Mouse (Mus musculus) heart, postnatal 4 days (tissue): ENCODE results near the gene Lrrc25. TPM values are rescaled to one million over a fixed set of nuclear protein-coding genes. Genes with fewer than 3 reads are reported as not detected.

ENCODE experiments used
- DNase-seq: peaks from one replicate; pipeline ENCODE4 v3.0.0; 2021
- total RNA-seq, 2 experiments: library from RNA; stranded (reverse); gene quantifications; 2 replicates each; pipeline ENCODE4 v1.2.3; 2021

The Lrrc25 gene
- total RNA-seq, 2 experiments from 2014 or later, result 1.1 to 1.5 TPM

DNA sequence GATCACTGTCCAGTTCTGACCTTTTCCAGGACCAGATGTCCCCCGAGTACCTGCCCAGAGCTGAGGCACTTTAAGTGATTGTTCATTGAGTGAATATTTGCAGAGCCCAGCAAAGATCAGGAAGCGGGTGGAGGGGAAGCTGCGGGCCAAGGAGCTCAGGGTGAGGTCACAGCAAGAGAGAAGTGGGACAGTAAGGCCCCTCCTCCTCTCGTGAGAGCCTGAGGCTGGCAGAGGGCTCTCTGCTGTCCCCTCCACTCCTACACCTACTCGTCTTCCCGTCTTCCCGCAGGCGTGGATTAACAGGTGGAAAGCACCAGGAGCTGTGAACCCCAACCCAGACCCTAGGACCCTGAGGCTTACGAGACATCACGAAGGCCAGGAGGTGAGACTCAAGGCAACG, 690 bp downstream of the Lrrc25 start:
- DNase-seq, result no peak

DNA sequence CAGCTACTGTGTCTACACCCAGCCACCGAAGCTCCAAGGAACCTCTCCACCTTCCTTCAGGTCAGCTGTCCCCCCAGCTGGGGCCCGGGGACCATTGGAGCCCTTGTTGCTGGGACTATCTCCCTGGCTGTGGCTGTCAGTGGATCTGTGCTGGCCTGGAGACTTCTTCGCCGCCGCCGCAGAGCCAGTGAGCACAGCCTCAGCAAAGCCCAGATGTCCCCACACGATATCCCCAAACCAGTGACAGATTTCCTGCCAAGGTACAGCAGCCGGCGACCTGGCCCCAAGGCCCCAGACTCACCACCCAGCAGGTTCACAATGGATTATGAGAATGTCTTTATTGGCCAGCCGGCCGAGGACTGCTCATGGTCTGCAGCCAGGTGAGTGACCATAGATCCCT, 2.0 kb downstream of the Lrrc25 start:
- no peak for DNase-seq

DNA sequence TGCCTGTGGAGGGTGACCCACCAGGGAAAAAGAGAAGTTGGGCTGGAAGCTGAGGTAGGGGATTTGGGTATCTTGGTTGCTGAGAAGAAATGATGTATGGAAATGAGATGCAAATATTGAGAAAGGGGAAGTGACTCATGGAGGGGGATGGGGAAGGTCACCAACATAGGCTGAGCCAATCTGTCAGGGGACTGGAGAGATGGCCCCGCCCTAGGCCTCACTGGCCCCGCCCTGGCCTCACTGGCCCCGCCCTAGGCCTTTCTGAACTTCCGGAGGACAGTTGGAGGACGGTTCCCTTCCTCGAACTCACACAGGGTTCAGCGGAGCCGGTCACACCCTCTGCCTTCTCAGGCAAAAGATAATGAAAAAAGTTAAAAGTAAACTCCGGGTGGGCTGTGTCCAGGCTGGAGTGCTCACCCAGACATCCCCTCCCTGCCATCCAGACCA, 3.0 kb downstream of the Lrrc25 start:
- peak; percentile 54 for DNase-seq

DNA sequence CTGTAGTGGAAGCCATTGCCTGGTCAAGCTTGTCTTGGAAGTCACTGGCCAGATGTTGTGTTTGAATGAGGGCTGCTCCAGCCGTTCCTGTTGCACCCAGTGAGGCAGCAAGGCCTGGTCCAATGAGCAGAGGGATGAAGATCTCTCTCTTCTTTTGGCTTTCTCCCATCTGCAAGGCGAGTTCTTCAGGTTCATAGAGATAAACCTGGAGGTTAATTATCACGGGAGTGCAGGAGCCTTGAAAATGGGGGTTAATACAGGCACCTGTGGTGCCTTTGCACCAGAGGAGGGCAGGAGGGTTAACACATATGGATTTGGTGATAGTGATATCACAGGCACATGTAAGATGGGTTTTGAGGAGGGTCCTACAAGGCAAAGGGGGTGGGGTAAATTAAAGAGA, 6.3 kb downstream of the Lrrc25 start:
- no peak for DNase-seq

DNA sequence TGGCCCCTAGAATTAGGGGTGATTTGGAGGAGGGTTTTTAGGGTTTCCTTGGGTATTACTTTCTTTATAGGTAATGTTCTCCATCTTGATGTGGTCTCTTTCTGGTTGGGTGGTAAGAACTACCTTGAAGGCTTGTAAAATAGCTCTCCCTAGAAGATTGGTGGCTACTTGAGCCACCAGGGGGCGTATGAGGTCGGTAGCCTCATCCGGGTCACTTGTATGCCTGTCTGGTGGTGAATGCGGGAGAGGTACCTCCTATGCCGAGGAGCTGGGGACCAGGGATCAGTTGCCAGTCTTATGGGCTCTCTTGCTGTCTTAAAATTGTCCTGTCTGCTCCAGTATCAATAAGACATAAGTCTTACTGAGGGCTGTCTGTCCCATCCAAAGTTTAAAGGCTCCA, 9.1 kb downstream of the Lrrc25 start:
- DNase-seq, result peak; percentile 75

DNA sequence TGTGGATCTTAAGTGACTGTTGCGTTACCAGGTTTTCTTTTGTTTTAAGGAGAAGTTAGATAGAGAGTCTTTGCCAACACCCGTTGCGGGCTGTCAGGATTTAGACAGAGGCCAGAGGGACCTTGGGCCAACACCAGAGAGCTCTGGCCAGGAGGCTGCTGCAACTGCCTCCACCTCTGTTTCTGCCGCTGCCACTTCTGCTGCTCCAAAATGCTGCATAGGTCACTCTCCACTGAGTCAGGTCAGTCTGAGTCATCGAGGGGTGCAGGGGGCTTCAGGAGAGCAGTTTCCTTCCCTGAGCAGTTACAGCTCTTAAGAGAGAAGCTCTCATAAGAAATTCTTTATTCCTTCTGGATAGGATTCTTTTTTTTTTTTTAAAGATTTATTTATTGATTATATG, 11.1 kb downstream of the Lrrc25 start:
- no peak for DNase-seq

DNA sequence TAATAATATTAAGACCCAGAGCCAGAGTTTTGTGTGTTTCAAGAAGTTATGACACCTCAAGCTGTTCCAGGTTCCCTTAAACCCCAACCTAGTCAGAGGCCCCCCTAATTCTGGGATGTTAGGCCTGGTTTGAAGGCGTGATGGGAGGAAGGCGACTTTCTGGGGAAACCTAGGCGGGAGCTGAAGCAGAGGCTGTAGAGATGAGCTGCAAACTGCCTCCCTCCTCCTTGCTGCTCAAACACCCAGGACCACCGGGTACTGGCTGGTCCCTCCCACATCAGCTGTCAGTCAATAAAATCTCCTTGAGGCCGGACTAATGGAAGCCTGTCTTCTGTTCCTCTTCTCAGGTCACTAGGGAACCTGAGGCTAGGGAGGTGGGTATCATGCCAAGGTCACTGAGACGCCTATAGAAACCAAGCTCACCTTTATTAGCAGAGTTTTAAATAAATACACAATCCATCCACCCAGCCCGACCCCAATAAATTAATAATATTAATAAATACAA, 13.1 kb downstream of the Lrrc25 start:
- no peak for DNase-seq

DNA sequence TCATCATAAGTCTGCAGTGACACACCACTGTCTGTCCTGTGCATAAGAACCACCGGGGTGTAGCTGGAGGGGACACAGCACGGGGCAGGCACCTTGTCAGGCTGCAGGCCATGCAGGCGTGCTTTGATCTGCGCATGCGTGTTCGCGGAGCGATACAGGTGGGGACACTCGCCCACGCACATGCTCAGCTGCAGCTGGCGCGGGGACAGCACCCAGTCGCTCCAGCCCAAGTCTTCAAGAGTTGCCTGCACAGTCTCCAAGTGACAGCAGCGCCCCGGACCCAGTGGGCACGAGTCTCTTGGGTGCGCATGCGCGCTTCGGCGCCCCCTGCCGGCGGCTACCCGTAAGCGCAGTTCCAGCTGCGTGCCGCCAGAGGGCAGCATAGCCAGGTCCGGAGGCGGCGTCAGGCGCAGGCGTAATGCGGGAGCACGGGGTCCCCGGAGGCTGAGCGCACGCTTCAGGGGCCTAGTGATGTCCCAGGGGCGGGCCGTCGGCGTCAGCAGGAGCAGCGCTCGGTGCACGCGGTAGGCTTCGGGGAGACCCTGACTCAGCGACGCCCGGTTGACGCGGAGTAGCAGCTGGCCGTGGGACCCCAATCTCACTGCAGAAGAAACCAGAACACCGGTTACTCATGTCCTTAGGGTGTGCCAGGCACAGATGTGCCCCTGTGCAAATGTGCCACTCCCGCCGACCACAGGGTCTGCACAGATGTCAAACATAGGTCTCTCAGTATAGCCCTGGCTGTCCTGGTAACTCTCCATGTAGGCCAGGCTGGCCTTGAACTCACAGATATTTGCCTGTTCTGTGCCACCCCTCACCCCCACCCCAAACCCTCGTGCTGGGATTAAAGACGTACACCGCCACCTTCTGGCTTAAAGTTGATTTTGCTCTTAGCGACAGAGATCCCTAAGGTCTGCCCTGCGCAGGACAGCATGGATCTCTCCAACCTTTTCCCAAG, 13.9 kb downstream of the Lrrc25 start:
- peak; percentile 90 for DNase-seq

DNA sequence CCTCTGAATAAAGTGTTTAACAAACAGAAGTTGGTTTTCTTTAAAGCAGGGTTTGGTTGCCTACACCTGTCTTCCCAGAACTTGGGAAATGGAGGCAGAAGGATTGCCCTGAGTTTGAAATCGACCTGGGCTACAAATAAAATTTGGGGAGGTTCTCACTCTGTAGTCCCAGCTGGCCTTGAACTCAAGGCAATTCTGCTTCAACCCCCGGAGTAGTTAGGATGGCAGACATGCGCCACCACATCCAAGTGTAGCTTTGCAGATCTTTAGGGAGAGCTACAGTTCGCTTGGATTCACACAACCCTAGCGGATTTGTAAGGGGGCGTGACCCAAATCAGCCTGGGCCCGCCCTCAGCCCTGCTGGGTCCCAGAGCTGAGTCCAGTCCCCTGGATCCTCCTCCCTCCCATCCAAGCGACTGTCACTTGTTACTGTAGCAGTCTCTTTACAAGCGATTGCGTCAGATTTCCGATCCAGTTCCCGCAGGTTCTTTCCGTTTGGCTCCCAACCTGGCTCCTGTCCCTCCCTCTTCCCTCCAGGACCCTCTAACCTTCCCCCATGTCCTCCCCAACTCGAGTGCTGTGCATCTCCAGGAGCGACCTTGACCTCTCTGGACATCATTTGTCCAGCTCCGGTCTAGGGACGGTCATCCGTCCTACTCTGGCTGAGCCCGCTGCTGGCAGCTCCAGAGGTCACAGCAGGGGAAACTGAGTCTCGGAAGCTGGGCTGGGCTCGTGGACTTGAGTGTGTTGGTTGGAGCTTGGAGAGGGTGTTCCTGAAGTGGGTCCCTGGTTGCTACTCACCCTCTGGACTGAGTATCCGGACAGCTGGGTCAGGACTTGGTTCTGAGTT, 14.8 kb downstream of the Lrrc25 start:
- peak; percentile 77 for DNase-seq

DNA sequence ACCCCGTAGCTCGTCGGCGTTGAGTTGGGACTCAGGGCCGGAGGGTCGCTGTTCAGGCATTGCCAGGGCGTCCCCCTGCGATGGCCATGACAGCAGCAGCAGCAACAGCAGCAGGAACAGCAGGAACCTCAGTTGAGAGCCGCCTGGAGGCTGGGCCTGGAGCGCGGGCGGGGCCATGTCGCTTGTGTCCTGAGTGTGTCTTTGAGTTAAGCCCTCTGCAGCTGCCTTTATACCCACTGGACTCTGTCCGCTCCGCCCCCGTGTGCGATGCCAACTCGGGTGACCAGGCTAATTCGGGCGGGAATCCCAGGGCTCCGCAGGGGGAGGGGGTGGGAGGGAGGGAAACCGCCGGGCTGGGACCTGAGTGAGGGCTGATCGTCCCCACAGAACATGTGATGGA, 15.5 kb downstream of the Lrrc25 start:
- peak; percentile 76 for DNase-seq

DNA sequence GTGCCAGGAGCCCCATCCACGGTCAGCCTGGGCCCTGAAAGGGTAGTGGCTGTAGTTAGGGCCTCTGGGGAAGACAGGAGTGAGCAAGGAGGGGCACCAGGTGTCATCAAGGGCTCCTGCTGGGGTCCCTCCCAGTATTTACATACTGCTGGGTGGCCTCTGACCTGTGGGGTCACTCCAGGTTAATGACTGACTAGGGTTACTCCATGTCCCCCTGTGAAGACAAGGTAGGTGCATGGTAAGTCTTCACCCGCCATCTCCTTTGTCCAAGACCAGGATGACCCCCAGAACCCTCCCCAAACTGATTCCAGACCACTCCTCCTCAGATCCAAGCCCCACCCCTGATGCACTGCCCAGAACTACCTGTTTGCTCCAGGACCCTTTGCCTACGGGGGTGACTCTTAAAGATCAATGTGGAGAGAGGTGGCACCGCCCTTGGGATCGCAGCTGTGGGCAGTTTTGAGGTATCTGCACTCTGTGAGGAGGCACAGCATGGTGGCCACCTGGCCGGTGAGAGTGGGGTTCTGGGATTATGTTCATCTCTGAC, 16.5 kb downstream of the Lrrc25 start, which contains the start of gene Gdf15:
Gdf15 (minus strand) TSS at position 111 of the 547 bp plus-strand sequence.
- DNase-seq, result no peak

DNA sequence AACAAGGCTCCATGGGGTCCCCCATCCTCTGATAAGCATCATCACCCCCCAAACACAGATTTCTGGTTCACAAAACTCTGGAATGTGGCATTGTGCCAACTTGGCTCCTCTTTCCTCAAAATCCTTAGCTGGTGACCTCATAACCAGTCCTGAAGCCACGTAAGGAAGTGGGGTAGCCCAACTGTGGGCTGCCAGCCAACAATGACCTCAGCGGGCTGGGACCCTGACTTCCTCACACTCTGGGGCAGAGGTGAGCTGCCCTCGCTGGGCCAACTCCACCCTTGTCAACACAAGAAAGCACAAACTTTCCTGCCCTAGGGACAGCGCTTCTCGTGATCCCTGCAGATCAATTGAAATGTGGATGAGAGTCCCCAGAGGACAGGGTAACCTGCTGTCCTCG, 18.1 kb downstream of the Lrrc25 start:
- DNase-seq, result peak; percentile 93

DNA sequence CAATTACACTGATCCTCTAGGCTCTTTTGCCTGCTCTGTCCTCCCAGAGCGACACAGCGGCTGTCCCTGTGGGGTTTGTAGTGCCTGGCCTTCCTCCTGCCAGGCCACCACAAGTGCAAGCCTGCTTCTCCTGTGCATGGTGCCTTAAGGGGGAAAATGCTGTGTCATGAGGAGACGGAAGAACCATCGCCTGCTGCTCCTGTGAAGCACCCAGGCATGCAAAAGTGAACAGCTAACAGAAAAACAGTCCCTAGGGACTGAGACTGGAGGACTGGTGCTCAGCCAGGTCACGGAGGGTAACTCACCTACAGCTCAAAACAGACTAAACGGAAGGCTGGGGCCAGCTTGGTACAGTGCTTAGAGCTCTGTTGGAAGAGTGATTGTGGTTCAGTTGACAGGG, 19.6 kb downstream of the Lrrc25 start:
- DNase-seq, result no peak

DNA sequence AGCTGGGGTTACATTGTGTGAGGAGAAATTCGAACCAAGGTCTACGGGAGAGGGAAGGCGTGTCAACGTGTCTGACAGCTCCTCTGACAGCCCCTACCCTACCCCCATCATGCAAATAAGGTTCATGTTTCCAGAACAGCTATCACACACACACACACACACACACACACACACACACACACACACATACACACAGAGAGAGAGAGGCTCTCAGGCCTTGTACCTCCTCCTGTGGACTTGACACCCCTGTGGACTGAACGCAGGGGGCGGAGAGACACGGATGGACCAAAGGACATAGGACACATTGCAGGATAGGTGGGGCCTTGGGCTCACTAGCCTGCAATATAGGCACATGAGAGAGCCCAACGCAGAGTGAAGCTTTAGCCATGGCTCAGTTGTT, 20.9 kb downstream of the Lrrc25 start:
- no peak for DNase-seq

DNA sequence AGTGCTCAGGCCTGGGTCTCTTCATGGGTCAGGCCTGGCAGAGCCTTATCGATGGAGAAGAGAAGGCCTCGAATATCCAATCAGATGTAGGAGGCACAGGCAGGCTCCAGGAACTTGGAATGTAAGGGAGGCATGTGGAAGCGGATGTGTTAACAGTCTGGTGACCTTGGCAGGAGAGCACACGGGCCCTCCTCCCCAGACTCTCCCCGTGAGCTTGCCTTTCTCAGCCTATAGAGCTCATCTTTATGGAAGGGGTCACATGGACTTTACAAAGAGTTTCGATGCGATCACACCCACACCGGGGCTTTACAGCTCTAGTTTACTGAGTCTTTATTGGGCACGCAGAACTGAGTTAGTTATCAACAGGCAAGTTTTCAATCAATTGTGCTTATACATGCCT, 22.8 kb downstream of the Lrrc25 start:
- no peak for DNase-seq

DNA sequence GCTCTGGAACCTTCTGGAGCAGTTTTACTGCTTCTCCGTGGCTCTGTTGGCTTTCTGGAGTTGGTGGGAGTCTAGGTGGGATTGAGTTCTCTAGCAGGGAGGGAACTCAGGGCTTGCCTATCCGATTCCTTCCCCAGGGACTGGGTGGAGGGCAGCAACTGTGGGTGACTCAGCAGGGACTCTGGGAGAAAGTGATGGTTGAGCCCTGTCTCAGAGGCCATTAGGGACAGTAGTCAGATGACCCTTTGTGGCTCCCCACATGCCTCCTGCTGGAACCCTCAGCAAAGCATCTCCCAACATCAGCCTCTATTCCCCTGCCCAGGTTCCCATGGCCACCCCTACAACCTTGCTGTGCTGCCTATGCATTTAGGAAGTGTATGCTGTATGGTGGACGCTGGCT, 27.1 kb downstream of the Lrrc25 start:
- no peak for DNase-seq

DNA sequence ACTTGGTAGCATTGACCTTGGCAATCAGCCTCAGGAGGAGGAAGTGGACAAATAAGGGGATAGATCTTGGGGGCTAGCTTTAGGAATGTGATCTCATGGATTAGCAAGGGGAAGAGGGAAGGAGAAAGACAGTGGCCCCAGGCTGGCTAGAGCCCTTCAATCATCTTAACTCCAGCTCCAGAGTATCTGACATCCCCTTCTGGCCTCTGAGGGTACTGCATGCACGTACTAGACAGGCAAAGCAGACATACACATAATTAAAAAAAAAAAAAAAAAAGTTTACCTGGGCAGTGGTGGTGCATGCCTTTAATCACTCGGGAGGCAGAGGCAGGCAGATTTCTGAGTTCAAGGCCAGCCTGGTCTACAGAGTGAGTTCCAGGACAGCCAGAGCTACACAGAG, 28.1 kb downstream of the Lrrc25 start:
- peak; percentile 47 for DNase-seq

DNA sequence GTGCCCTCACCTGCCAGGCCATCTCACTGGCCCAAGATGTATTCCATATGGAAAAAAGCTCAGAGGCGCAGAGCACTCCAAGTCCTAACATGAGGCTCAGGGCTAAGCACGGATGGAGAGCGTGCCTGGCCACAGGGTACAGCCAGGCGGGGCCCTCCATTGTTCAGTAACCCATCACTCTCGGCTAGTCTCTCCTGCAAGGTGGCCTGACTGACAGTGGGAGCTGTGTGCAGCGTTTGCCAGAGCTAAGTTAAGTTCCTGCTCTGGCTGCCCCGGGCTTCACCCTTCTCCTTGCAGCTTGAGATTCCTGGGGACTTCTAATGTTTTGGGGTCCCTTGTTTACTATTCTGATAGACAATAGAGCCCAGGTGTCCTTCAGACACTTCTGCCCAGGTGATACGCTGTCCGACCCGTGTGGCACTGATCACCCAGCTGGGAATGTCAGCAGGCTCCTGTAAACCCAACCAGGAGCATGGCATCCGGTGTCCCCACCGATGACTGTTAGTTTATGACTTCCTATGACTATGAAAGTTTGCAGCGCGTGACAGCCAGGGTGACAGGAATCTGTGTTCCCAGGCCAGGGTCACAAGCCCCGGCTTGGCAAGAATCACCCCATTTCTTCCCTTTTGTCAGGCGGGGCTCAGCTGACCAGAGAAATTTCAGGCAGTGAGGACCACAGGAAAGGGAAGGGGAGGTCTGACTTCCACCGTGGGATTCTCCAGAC, 29.7 kb downstream of the Lrrc25 start:
- peak; percentile 35 for DNase-seq

DNA sequence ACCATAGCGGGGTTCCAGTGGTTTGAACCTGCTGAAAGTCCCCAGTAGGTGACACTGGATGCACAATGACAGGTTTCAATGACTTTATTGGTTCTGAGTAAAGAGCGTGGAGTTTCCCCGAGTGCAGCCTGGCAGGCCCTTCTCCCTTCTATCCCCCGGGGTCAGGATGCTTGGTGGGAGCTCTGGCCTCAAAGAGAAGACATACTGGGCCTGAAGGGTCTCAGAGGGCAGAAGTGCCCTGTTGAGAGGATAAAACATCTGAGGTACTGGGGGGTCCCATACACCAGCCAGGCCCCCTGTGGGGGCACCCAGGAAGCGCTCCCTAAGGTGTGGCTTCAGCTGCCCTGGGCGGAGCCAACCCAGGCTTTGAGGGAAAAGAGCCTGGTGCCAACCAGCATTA, 30.4 kb downstream of the Lrrc25 start:
- no peak for DNase-seq

DNA sequence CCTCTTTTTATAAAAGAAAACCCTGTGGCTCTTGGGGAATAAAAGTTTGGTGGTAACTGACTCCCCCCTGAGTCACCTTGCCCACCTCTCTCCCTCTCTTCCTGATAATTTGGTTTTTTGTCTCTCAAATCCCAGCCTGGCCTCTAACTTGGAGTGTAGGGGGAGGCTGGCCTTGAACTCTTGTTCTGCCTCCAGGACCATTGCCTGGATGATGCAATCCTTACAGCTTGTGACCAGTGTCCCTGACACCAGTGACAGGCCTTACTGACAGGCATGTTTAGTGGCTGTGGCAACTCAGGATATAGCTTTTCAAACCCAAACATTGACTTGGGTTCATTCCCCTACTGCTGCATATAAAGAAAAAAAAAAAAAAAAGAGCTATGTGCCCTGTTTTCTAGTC, 30.8 kb downstream of the Lrrc25 start:
- no peak for DNase-seq

DNA sequence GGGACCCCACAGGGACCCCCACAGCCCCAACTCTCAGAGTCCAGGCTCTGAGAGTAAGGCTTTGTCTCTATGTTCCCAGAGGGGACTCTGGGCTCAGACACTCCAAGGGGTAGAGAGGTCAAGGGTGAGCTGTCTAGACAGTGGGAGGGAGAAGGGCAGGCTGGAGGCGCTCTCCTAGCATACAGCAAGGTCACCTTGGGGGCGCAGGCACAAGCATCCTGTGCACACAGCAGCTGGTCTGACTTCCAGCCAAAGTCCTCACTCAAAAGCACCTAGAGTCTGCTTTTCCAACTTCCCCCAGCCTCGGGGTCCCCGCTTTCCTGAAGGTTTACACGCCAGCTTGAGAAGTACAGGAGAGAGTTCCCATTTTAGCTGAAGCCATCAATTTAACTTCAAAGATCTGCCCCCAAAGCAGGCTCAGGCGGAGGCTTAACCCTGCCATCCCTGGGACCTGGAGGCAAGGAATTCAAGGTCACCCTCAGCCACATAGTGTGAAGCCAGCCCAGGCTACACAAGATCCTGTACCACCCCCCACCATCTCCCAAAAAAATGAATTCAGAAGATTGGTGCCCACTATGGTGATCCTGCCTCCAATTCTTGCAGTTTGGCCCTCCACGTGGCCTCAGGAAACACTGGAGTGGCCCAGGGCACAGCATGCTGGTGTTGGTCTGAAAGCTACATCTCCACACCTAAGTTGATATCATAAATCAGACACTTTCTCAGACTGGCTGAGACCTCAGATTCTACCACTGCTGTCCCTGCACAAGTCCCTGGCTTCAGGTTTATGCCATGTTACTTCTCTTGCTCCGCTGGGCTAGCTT, 31.6 kb downstream of the Lrrc25 start:
- DNase-seq, result peak; percentile 45

DNA sequence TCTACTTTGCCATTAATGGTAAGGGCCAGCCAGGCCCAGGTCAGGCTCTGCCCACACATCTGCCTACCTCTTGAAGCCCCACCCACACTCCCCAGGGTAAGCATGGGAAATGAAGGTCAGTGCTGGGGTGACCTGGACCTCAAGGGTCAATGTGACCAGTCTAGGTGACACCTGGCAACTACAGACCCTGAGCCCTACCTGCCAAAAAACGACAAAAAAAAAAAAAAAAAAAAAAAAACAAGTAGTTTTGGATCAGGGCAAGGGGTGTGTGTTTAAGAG, 32.1 kb downstream of the Lrrc25 start:
- no peak for DNase-seq
